Mouse (Mus musculus): Measurements from ENCODE around the gene Wdr11.

Wdr11 gene

GRCm38 (mm10) chr7:129653791-129654271 lies 62.2 kb downstream of the Wdr11 start:
- DNase-seq (ENCODE audit: low spot score): peak; percentile 93

GRCm38 (mm10) chr7:129654923-129655322 lies 63.3 kb downstream of the Wdr11 start:
- no peak for DNase-seq (ENCODE audit: low spot score)

DNA sequence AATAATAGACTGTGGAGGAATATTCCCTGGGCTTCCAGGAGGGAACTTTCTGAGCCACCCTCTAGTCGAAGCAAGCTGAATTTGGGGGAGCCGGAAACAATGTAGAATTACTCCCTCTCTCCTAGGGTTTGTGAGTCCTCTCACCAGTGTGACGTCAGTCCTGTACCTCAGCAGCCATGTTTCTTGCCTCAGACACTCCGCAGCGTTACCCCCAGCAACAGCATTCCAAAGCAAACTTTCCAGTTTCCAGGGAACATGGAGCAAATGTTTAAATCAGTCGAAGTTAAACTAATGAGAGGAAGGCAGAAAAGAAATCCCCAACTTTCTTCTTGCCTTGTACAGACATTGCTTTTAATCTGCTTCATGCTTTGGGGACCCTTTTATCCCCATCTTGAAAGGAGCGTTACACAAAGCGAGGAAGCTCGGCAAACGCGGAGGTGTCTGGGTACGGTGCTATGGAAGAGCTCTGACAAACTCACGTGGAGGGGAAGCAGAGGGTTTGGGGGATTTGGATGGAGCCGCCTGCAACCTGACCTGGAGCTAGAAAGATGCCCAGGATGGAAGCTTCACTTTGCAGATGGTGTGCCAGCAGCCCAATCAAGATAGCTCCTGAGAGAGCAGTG lies 64.1 kb downstream of the Wdr11 start:
- no peak for DNase-seq (ENCODE audit: low spot score)

- DNase-seq (ENCODE audit: low spot score): no peak
Observed at GRCm38 (mm10) chr7:129657867-129658266, 66.2 kb downstream of the Wdr11 start.

GRCm38 (mm10) chr7:129659755-129660154 lies 68.1 kb downstream of the Wdr11 start:
- no peak for DNase-seq (ENCODE audit: low spot score)

DNA sequence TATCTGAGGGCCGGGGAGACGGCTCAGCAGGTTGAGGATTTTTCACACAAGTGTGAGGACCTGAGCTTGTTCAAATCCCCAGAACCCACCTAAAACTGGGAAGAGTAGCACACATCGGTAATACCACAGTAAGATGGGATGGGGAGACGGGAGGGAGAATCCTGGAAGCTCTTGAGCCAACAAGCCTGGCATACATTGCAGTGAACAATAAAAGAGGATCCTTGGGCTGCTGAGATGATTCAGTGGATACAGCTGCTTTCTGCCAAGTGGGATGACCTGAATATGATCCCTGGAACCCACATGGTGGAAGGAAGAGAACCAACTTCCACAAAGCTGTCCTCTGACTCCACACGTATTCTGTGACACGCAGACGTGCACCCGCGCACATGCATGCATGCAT lies 68.9 kb downstream of the Wdr11 start:
- DNase-seq (ENCODE audit: low spot score): no peak

DNA sequence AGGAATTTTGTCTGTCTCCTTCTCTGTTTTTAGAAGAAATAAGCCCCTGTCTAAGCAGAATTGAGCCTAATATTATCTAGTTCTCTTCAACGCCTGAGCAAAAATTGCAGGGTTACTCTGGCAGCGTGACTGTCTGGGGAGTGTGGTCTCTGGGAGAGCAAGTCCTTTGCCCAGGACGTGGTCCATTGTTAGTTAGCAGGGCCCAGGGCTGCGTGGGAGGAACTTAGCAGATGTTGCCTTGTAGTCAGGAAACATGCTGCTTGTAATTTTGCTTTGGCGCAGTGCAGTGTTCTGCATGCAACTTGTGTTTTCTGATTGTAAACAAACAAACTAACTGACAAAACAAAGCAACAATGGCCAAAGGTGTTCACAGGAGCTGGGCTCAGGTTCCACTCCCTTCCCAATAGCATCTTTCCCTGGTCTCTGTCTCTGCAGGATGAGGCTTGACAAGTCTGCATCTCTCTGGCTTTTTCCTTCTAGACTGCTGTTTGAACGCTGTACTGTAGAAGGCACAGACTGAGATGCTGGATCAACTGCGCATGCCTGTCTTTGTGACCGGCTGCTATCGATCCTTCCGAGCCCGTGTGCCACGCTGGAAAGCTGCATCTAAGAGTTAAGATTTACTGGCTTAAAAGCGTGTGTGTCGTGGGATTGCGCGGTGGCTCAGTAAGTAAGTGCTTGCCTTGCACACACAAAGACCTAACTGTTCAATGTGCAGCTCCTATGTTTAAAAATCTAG lies 70.6 kb downstream of the Wdr11 start:
- DNase-seq (ENCODE audit: low spot score): no peak

DNA sequence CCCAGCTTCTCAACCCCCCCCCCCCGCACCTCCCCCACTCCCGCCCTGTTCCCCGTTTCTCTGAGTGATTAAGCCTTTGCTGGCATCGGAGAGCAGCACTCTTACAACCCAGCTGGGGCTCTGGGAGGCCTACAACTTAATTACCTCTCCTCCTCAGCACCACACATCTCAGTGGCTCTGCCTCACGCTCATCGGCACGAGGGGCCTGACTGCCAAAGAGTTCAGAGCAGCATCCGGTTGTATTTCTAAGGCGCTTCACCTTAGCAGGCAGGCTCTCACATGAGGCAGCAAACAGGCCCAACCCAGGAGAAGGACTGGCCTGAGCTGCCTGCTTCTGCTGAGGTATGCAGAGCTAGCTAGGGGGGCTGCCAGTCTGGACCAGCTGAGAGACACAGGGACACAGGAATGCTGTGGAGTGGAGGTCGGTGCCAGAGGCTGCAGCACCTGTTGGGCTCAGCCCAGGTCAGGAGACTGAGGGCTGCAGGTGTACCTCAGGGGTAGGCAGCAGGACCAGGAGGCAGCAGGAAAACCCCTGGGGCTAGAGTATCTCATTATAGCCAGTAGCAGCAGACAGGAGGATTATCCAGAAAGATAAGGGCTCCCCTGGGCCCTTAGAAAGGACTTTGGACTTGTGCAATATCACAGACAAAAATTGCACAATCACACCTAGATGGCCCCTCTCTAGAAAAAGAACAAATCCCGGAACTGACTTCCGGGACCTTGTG lies 72.3 kb downstream of the Wdr11 start:
- DNase-seq (ENCODE audit: low spot score): peak; percentile 51

DNA sequence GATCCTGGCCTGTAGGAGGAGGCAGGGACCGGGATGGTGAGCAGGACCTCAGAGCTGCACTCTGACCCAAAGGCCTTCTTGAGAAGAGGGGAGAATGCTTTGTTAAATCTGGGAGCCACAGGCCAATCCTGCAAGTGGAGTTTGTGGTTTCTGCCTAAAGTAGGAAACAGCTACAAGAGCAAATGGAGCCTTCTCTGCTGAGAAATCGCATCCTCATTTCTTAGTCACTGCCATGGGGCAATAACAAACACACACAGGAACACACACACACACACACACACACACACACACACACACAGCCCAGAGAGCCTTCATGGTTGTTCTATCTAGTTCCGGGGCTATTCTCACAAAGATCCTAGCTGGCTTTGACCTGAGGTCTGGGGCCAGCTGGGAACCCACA lies 73.7 kb downstream of the Wdr11 start:
- no peak for DNase-seq (ENCODE audit: low spot score)

DNA sequence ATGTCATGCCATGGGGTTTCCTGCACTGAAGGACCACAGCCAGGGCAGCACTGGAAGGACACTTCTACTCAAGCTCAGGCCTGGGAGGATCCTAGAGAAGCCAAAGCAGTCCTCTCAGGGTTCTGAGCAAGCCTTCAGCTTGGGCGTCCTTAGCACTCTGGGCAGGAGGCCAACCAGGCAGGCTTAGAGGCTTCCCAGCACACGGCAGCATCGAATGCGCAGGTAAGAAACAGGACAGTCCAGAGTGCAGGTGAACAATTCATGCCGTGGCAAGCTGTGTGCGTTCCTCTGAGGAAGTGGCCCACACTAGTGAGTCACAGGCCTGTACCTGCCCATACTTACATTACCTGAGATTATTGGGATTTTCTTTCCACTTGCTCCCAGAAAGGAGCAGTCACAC lies 74.3 kb downstream of the Wdr11 start:
- no peak for DNase-seq (ENCODE audit: low spot score)

DNA sequence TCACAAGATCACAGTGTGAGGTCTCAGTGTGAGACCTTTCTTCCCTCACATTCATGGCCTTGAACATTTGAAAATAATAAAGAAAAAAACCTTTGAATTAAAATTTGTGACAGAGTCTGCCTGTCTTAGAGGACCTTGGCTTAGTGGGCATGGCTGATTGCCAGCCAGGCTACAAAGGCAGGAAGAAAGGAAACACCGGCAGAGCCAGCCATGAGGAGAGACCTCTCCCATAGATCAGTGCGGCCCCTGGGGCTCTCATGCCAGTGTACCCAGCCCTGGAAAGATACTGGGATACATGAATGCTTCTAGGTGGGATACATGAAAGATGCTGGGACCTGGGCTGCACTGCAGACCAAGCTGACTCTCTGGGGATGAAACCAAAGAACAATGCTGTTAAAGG lies 74.9 kb downstream of the Wdr11 start:
- DNase-seq (ENCODE audit: low spot score): no peak

- DNase-seq (ENCODE audit: low spot score): no peak
Observed at GRCm38 (mm10) chr7:129670280-129670679, 78.6 kb downstream of the Wdr11 start.

DNA sequence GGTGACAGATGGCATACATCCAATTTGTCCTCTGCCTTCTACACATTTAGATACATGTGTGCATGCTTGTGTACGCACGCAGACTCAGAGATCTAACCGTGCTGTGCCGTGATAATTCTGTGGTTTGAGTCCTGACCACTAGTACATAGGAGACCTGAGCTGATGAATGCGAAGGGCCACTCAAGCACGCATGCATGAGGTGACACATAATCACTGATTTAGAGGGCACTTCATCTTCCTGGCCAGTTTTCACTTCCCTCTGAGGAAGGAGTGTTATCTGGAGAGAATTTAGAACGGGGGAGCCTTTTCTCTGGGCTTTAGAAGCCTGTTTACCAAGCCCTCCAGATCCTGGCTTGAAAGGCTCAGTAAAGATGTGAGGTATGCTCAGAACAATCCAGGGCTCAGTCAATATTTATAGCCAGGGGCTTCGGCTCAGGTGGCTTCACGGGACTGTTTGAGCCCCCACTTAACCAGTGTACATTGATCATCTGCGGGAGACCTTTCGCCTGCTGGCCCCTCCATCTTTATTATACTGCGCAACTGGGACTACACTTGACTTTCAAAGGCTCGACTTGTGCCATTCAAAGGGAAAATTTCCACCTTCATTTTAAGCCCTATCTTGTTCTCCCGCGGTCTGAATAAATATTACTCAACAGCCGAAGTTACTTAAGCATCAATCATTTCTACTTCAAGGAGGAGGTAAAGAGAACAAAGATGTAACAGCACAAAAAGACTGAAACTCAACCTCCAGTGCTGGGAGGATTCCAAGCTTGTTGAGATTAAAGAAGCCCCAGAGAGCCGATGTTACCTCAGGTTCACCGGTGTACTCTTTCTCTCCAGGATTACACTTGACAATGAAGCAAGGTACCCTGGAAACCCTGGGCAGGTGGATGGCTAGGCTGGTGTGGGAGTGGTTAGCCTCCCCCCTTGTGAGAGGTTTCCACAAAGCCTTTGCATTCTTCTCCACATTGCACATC lies 80.3 kb downstream of the Wdr11 start:
- no peak for DNase-seq (ENCODE audit: low spot score)

- DNase-seq (ENCODE audit: low spot score): no peak
Observed at GRCm38 (mm10) chr7:129673776-129674175, 82.1 kb downstream of the Wdr11 start.

DNA sequence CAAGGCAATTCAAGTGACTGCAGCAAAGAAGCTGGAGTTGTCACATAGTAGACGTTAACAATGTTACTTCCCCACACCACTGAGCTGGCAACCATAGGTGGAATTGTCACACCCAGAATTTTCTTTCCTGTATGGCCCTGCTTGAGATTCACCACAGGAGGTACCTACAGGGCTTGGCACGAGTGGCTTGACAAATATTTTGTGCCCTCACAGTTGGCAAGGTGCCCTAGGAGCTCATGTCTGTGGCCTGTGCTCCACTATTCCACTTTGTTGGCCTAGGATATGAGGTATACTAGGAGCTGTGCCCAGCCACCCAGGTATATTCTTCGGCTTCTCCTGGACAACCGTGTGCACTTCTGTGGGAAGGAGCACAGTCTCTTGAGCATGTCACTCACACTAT lies 82.9 kb downstream of the Wdr11 start:
- DNase-seq (ENCODE audit: low spot score): no peak

DNA sequence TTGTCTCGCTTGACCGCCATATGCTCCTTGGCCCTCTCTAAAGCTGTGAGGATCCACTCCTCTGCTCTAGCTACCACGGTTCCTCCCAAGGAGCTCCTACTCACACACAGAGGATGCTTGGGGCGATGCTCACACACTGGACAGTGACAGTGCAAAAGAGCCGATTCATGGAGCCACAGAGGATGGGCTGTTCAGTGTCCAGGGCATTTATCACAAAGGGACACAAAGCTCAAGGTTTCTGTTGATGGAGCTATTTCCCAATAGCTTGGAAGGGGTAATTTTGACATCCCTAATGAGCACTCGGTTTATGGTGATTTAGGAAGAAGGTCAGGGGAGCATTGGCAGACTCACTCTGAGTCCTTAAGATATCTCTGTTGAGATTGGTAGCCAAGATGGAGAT lies 84.2 kb downstream of the Wdr11 start:
- DNase-seq (ENCODE audit: low spot score): no peak

- DNase-seq (ENCODE audit: low spot score): no peak
Observed at GRCm38 (mm10) chr7:129677141-129677540, 85.5 kb downstream of the Wdr11 start.

- DNase-seq (ENCODE audit: low spot score): no peak
Observed at GRCm38 (mm10) chr7:129678431-129678830, 86.8 kb downstream of the Wdr11 start.

GRCm38 (mm10) chr7:129678972-129679371 lies 87.3 kb downstream of the Wdr11 start:
- DNase-seq (ENCODE audit: low spot score): no peak

GRCm38 (mm10) chr7:129680534-129681210 lies 89.0 kb downstream of the Wdr11 start:
- DNase-seq (ENCODE audit: low spot score): peak; percentile 85

- no peak for DNase-seq (ENCODE audit: low spot score)
Observed at GRCm38 (mm10) chr7:129682525-129682924, 90.9 kb downstream of the Wdr11 start.
